ENCODE assay signal across 20 mouse cellular contexts in genomic region chr17:50341850-50342544, GRCm38 (mm10). TPM values are rescaled to one million over a fixed set of nuclear protein-coding genes. Genes with fewer than 3 reads are reported as not detected.
DNase-seq lines count a peak whose midpoint lies in the region; ATAC-seq lines count a peak whose summit lies in the region.
"Had no signal": no experiment of that assay in that cellular context is flagged by ENCODE, and none has a peak within 500 bp of the region (broad histone marks: within the 10 kb centered on the region; RNA-seq: fewer than 3 reads in every experiment).

No protein-coding gene starts in this region.

- no peak for ATAC-seq in intestine, embryonic 14.5 days (replicated peaks; ENCODE audit: low FRiP score, low TSS enrichment, low read depth)
- no peak for ATAC-seq in intestine, embryonic 16.5 days
- ATAC-seq in forebrain, embryonic 12.5 days (ENCODE audit: low FRiP score), result peak; percentile 84
- ATAC-seq in hindbrain, embryonic 12.5 days (ENCODE audit: low FRiP score), result peak; percentile 80
- ATAC-seq in midbrain, embryonic 15.5 days (replicated peaks), result peak; percentile 86
- no peak for ATAC-seq in kidney, embryonic 16.5 days (ENCODE audit: low FRiP score, low TSS enrichment)
- ATAC-seq: intestine, postnatal 0 days had no signal

- H3K4me1 ChIP-seq in intestine, embryonic 14.5 days (replicated peaks; ENCODE audit: control insufficient read depth, insufficient read depth, low read length), result no peaks in the 10 kb centered on the region
- no peaks in the 10 kb centered on the region for H3K4me1 ChIP-seq in intestine, embryonic 16.5 days (ENCODE audit: control insufficient read depth, insufficient read depth, low read length)
- peaks cover 9% of the 10 kb centered on the region; the same call in 1 of the 2 replicates for H3K4me1 ChIP-seq in forebrain, embryonic 12.5 days
- H3K4me1 ChIP-seq in hindbrain, embryonic 12.5 days, result peaks cover 5% of the 10 kb centered on the region; the same call in 1 of the 2 replicates
- peaks cover 5% of the 10 kb centered on the region; the same call in 1 of the 2 replicates for H3K4me1 ChIP-seq in midbrain, embryonic 15.5 days
- no peaks in the 10 kb centered on the region for H3K4me1 ChIP-seq in kidney, embryonic 16.5 days (ENCODE audit: insufficient read depth, low read length)
- H3K4me1 ChIP-seq: limb, embryonic 15.5 days had no signal

- no peak overlapping the region for H3K27ac ChIP-seq in intestine, embryonic 14.5 days (ENCODE audit: low read depth)
- no peak overlapping the region for H3K27ac ChIP-seq in intestine, embryonic 16.5 days (ENCODE audit: low read length)
- H3K27ac ChIP-seq in forebrain, embryonic 12.5 days, result peak overlapping the region; percentile 56
- H3K27ac ChIP-seq in hindbrain, embryonic 12.5 days, result no peak overlapping the region
- H3K27ac ChIP-seq in midbrain, embryonic 15.5 days, result peak overlapping the region; percentile 25; the same call in 1 of the 2 replicates
- H3K27ac ChIP-seq in kidney, embryonic 16.5 days (ENCODE audit: low read length), result no peak overlapping the region
- H3K27ac ChIP-seq: embryonic facial prominence, embryonic 13.5 days; heart, embryonic 10.5 days; limb, embryonic 15.5 days had no signal

- H3K36me3 ChIP-seq in intestine, embryonic 14.5 days (ENCODE audit: control insufficient read depth, insufficient read depth, low read length), result no peaks in the 10 kb centered on the region
- H3K36me3 ChIP-seq in intestine, embryonic 16.5 days (ENCODE audit: control insufficient read depth, insufficient read depth, low read length), result no peaks in the 10 kb centered on the region
- H3K36me3 ChIP-seq in forebrain, embryonic 12.5 days (replicated peaks), result no peaks in the 10 kb centered on the region
- H3K36me3 ChIP-seq in hindbrain, embryonic 12.5 days, result no peaks in the 10 kb centered on the region
- H3K36me3 ChIP-seq in midbrain, embryonic 15.5 days (replicated peaks), result no peaks in the 10 kb centered on the region
- H3K36me3 ChIP-seq in kidney, embryonic 16.5 days (ENCODE audit: insufficient read depth, low read length), result no peaks in the 10 kb centered on the region
- H3K36me3 ChIP-seq: embryonic facial prominence, embryonic 13.5 days; heart, embryonic 10.5 days; limb, embryonic 15.5 days had no signal

- no peak overlapping the region for H3K9ac ChIP-seq in intestine, embryonic 14.5 days (ENCODE audit: low read length)
- no peak overlapping the region for H3K9ac ChIP-seq in intestine, embryonic 16.5 days (ENCODE audit: low read depth, low read length)
- no peak overlapping the region for H3K9ac ChIP-seq in forebrain, embryonic 12.5 days
- H3K9ac ChIP-seq in hindbrain, embryonic 12.5 days, result no peak overlapping the region
- no peak overlapping the region for H3K9ac ChIP-seq in midbrain, embryonic 15.5 days
- H3K9ac ChIP-seq in kidney, embryonic 16.5 days (replicated peaks; ENCODE audit: low read length), result no peak overlapping the region
- H3K9ac ChIP-seq: embryonic facial prominence, embryonic 13.5 days; limb, embryonic 15.5 days; lung, embryonic 14.5 days had no signal

- H3K27me3 ChIP-seq in intestine, embryonic 14.5 days (replicated peaks; ENCODE audit: control insufficient read depth, insufficient read depth, low read length), result no peaks in the 10 kb centered on the region
- H3K27me3 ChIP-seq in intestine, embryonic 16.5 days (replicated peaks; ENCODE audit: control insufficient read depth, insufficient read depth, low read length), result no peaks in the 10 kb centered on the region
- no peaks in the 10 kb centered on the region for H3K27me3 ChIP-seq in forebrain, embryonic 12.5 days
- no peaks in the 10 kb centered on the region for H3K27me3 ChIP-seq in hindbrain, embryonic 12.5 days
- H3K27me3 ChIP-seq in midbrain, embryonic 15.5 days (replicated peaks), result no peaks in the 10 kb centered on the region
- H3K27me3 ChIP-seq in kidney, embryonic 16.5 days (ENCODE audit: insufficient read depth, low read length), result no peaks in the 10 kb centered on the region
- H3K27me3 ChIP-seq: embryonic facial prominence, embryonic 13.5 days; limb, embryonic 15.5 days had no signal

- H3K4me2 ChIP-seq in intestine, embryonic 14.5 days (ENCODE audit: low read length), result no peak overlapping the region
- H3K4me2 ChIP-seq in intestine, embryonic 16.5 days (ENCODE audit: low read depth, low read length), result no peak overlapping the region
- H3K4me2 ChIP-seq in forebrain, embryonic 12.5 days, result no peak overlapping the region
- H3K4me2 ChIP-seq in hindbrain, embryonic 12.5 days (replicated peaks), result no peak overlapping the region
- no peak overlapping the region; the same call in 1 of the 2 replicates for H3K4me2 ChIP-seq in midbrain, embryonic 15.5 days
- H3K4me2 ChIP-seq in kidney, embryonic 16.5 days (replicated peaks; ENCODE audit: low read depth, low read length), result no peak overlapping the region
- H3K4me2 ChIP-seq: embryonic facial prominence, embryonic 13.5 days; limb, embryonic 15.5 days; lung, embryonic 14.5 days had no signal

- peak; percentile 36 for DNase-seq in intestine, embryonic 14.5 days (ENCODE audit: low spot score)
- no peak for DNase-seq in layer of hippocampus, adult 11-12 months (ENCODE audit: low spot score)
- DNase-seq: cerebellum, adult 11-12 months; gastrocnemius, postnatal 10 days; heart, postnatal 14 days; kidney, postnatal 14 days; layer of hippocampus, adult 9-11 months; lung, embryonic 14.5 days; thymus, postnatal 36 days had no signal

- no peak overlapping the region for H3K4me3 ChIP-seq in intestine, embryonic 14.5 days (ENCODE audit: low read depth, low read length)
- H3K4me3 ChIP-seq in intestine, embryonic 16.5 days (ENCODE audit: low read length), result no peak overlapping the region
- H3K4me3 ChIP-seq in forebrain, embryonic 12.5 days (replicated peaks), result no peak overlapping the region
- no peak overlapping the region for H3K4me3 ChIP-seq in hindbrain, embryonic 12.5 days
- no peak overlapping the region for H3K4me3 ChIP-seq in midbrain, embryonic 15.5 days
- H3K4me3 ChIP-seq in kidney, embryonic 16.5 days (ENCODE audit: low read length), result no peak overlapping the region
- H3K4me3 ChIP-seq: embryonic facial prominence, embryonic 13.5 days; heart, embryonic 10.5 days; limb, embryonic 15.5 days had no signal

- WGBS in intestine, embryonic 14.5 days, result 79% methylated on average over 11 of the region's 11 CpGs
- WGBS in intestine, embryonic 16.5 days, result 80% methylated on average over 11 of the region's 11 CpGs
- WGBS in forebrain, embryonic 12.5 days, result 55% methylated on average over 11 of the region's 11 CpGs
- 65% methylated on average over 11 of the region's 11 CpGs for WGBS in hindbrain, embryonic 12.5 days
- WGBS in midbrain, embryonic 15.5 days, result 54% methylated on average over 11 of the region's 11 CpGs
- WGBS in kidney, embryonic 16.5 days, result 91% methylated on average over 11 of the region's 11 CpGs

- no peaks in the 10 kb centered on the region for H3K9me3 ChIP-seq in intestine, embryonic 14.5 days (ENCODE audit: control insufficient read depth, low read length)
- H3K9me3 ChIP-seq in intestine, embryonic 16.5 days (ENCODE audit: control insufficient read depth, low read length), result no peaks in the 10 kb centered on the region
- no peaks in the 10 kb centered on the region for H3K9me3 ChIP-seq in forebrain, embryonic 12.5 days
- H3K9me3 ChIP-seq in hindbrain, embryonic 12.5 days (replicated peaks), result no peaks in the 10 kb centered on the region
- no peaks in the 10 kb centered on the region for H3K9me3 ChIP-seq in midbrain, embryonic 15.5 days
- H3K9me3 ChIP-seq in kidney, embryonic 16.5 days (ENCODE audit: low read length), result no peaks in the 10 kb centered on the region
- H3K9me3 ChIP-seq: embryonic facial prominence, embryonic 13.5 days; heart, embryonic 10.5 days; limb, embryonic 15.5 days had no signal

RNA-seq across cellular contexts. Expression of gene Dazl, which starts 48.6 kb away (rescaled TPM):
- 0.20 and 0.78 TPM in 2 replicates for polyA plus RNA-seq in intestine, embryonic 14.5 days (2014; fragmentation: Nextera tagmentation; extraction: Ambion mirVana)
- 0.20 and 0.60 TPM in 2 replicates for polyA plus RNA-seq in intestine, embryonic 16.5 days (2015; fragmentation: Nextera tagmentation; extraction: Ambion mirVana)
- 0.33 and 0.45 TPM in 2 replicates for polyA plus RNA-seq in forebrain, embryonic 12.5 days (2016; fragmentation: Nextera tagmentation; extraction: Ambion mirVana)
- polyA plus RNA-seq in hindbrain, embryonic 12.5 days (2016; fragmentation: Nextera tagmentation; extraction: Ambion mirVana), result 0.18 and 0.59 TPM in 2 replicates
- polyA plus RNA-seq in midbrain, embryonic 15.5 days (2015; fragmentation: Nextera tagmentation; extraction: Ambion mirVana), result 0.37 and 0.43 TPM in 2 replicates
- polyA plus RNA-seq in kidney, embryonic 16.5 days (2015; fragmentation: Nextera tagmentation; extraction: Ambion mirVana), result 0.19 and 0.33 TPM in 2 replicates
- polyA plus RNA-seq: C2C12; spleen, adult 2 months had no signal

Comparison
In these comparisons a context has a peak if more than half of its experiments do, and no peak if none do; other contexts are left out.
1. ATAC-seq: peak in forebrain, embryonic 12.5 days (single experiment), hindbrain, embryonic 12.5 days (single experiment) and midbrain, embryonic 15.5 days (single experiment); none in intestine, embryonic 14.5 days (single experiment), intestine, embryonic 16.5 days (single experiment) and kidney, embryonic 16.5 days (single experiment).
2. H3K27ac ChIP-seq: peak in forebrain, embryonic 12.5 days (single experiment) and midbrain, embryonic 15.5 days (single experiment); none in intestine, embryonic 14.5 days (single experiment), intestine, embryonic 16.5 days (single experiment), hindbrain, embryonic 12.5 days (single experiment) and kidney, embryonic 16.5 days (single experiment).